Comparison of ENCODE assay signal across 26 mouse cellular contexts in genomic region chr4:155793730-155794129, GRCm38 (mm10). TPM values are rescaled to one million over a fixed set of nuclear protein-coding genes. Genes with fewer than 3 reads are reported as not detected.
DNase-seq lines count a peak whose midpoint lies in the region; ATAC-seq and TF ChIP-seq lines count a peak whose summit lies in the region.
"Had no signal": no experiment of that assay in that cellular context is flagged by ENCODE, and none has a peak within 500 bp of the region (broad histone marks: within the 10 kb centered on the region; RNA-seq: fewer than 3 reads in every experiment).

No protein-coding gene starts in this region.

- no peak overlapping the region for H3K4me3 ChIP-seq in heart, embryonic 16.5 days (ENCODE audit: low read length)
- H3K4me3 ChIP-seq in lung, embryonic 14.5 days (ENCODE audit: low read depth, low read length), result no peak overlapping the region
- no peak overlapping the region for H3K4me3 ChIP-seq in lung, postnatal 0 days (ENCODE audit: low read depth, low read length)
- H3K4me3 ChIP-seq in lung, embryonic 16.5 days (ENCODE audit: low read length), result no peak overlapping the region

- H3K4me1 ChIP-seq in heart, embryonic 16.5 days (ENCODE audit: control insufficient read depth, insufficient read depth, low read length), result no peaks in the 10 kb centered on the region
- H3K4me1 ChIP-seq in lung, embryonic 14.5 days (ENCODE audit: insufficient read depth), result no peaks in the 10 kb centered on the region
- H3K4me1 ChIP-seq in lung, postnatal 0 days (ENCODE audit: insufficient read depth, low read depth, low read length), result no peaks in the 10 kb centered on the region
- no peaks in the 10 kb centered on the region for H3K4me1 ChIP-seq in lung, embryonic 16.5 days (replicated peaks; ENCODE audit: control insufficient read depth, insufficient read depth, low read length)

- no peak overlapping the region for H3K27ac ChIP-seq in heart, embryonic 16.5 days (ENCODE audit: low read length)
- no peak overlapping the region for H3K27ac ChIP-seq in lung, embryonic 14.5 days (ENCODE audit: low read depth)
- H3K27ac ChIP-seq in lung, postnatal 0 days (ENCODE audit: low read length), result no peak overlapping the region
- no peak overlapping the region for H3K27ac ChIP-seq in lung, embryonic 16.5 days (ENCODE audit: low read length)

- H3K4me2 ChIP-seq in heart, embryonic 16.5 days (ENCODE audit: low read depth, low read length), result no peak overlapping the region
- no peak overlapping the region for H3K4me2 ChIP-seq in lung, embryonic 14.5 days
- no peak overlapping the region for H3K4me2 ChIP-seq in lung, postnatal 0 days (replicated peaks; ENCODE audit: low read depth, low read length)
- H3K4me2 ChIP-seq in lung, embryonic 16.5 days (ENCODE audit: low read depth, low read length), result no peak overlapping the region

- no peak overlapping the region for H3K9ac ChIP-seq in heart, embryonic 16.5 days (ENCODE audit: low read length)
- H3K9ac ChIP-seq in lung, embryonic 14.5 days, result no peak overlapping the region
- H3K9ac ChIP-seq in lung, postnatal 0 days (replicated peaks; ENCODE audit: low read depth), result no peak overlapping the region
- no peak overlapping the region for H3K9ac ChIP-seq in lung, embryonic 16.5 days (ENCODE audit: low read length)

- ATAC-seq in heart, embryonic 16.5 days (replicated peaks; ENCODE audit: extremely low read depth, insufficient read depth, low FRiP score), result 0 out of 2 replicates have a peak, but pooled peaks have one; percentile 18
- ATAC-seq in lung, embryonic 14.5 days (ENCODE audit: insufficient read depth), result peak; percentile 56; the same call in 1 of the 2 replicates
- ATAC-seq in lung, postnatal 0 days, result no peak
- ATAC-seq in lung, embryonic 16.5 days (ENCODE audit: low read depth), result peak; percentile 47; the same call in 1 of the 2 replicates
- ATAC-seq: activated CD4-positive, CD25-positive, alpha-beta regulatory T cell, adult 4 months; CD4-positive, CD25-positive, alpha-beta regulatory T cell, adult 4 months; Patski had no signal

- 53% methylated on average over 2 of the region's 2 CpGs for WGBS in heart, embryonic 16.5 days
- WGBS in lung, embryonic 14.5 days, result 44% methylated on average over 2 of the region's 2 CpGs
- WGBS in lung, postnatal 0 days, result 26% methylated on average over 2 of the region's 2 CpGs
- WGBS in lung, embryonic 16.5 days, result 45% methylated on average over 2 of the region's 2 CpGs

- no peaks in the 10 kb centered on the region for H3K9me3 ChIP-seq in heart, embryonic 16.5 days (replicated peaks; ENCODE audit: control insufficient read depth, low read length)
- H3K9me3 ChIP-seq in lung, embryonic 14.5 days (ENCODE audit: low read depth, low read length), result no peaks in the 10 kb centered on the region
- H3K9me3 ChIP-seq in lung, postnatal 0 days (ENCODE audit: low read length), result no peaks in the 10 kb centered on the region
- no peaks in the 10 kb centered on the region for H3K9me3 ChIP-seq in lung, embryonic 16.5 days (ENCODE audit: control insufficient read depth, low read length)
- H3K9me3 ChIP-seq: G1E had no signal

- TF ChIP-seq EP300 in lung, postnatal 0 days (IDR thresholded peaks at IDR 0.05), result no peak

- peaks cover 2% of the 10 kb centered on the region; the same call in 1 of the 2 replicates for H3K27me3 ChIP-seq in heart, embryonic 16.5 days (ENCODE audit: control insufficient read depth, insufficient read depth, low read length)
- H3K27me3 ChIP-seq in lung, embryonic 14.5 days (ENCODE audit: insufficient read depth, low read length), result no peaks in the 10 kb centered on the region; the same call in 1 of the 2 replicates
- H3K27me3 ChIP-seq in lung, postnatal 0 days (replicated peaks; ENCODE audit: insufficient read depth, low read length), result no peaks in the 10 kb centered on the region
- no peaks in the 10 kb centered on the region; the same call in 1 of the 2 replicates for H3K27me3 ChIP-seq in lung, embryonic 16.5 days (ENCODE audit: control insufficient read depth, insufficient read depth, low read depth, low read length)

- DNase-seq in heart, adult 11 months, result peak; percentile 72
- DNase-seq in heart, postnatal 10 days, result no peak
- DNase-seq in heart, adult 18-20 months, result no peak
- peak; percentile 42 for DNase-seq in lung, embryonic 14.5 days
- no peak for DNase-seq in lung, postnatal 0 days (ENCODE audit: low spot score)
- DNase-seq in lung, postnatal 10 days, result no peak
- DNase-seq: adrenal gland, adult 2 months; adrenal gland, adult 8-10 months; adrenal gland, postnatal 10 days; adrenal gland, postnatal 14 days; adrenal gland, postnatal 25 days; adrenal gland, postnatal 36 days; B cell, adult 2 months; cerebellum, adult 11 months; cerebellum, adult 11-12 months had no signal

- TF ChIP-seq CTCF in lung, embryonic 14.5 days (IDR thresholded peaks at IDR 0.05; ENCODE audit: low read depth), result no peak
- TF ChIP-seq CTCF in lung, postnatal 0 days (IDR thresholded peaks at IDR 0.05), result no peak

- intact Hi-C loops in heart, postnatal 10 days (cut with DNase I), result no loop called here

- H3K36me3 ChIP-seq in heart, embryonic 16.5 days (ENCODE audit: control insufficient read depth, insufficient read depth), result no peaks in the 10 kb centered on the region
- H3K36me3 ChIP-seq in lung, embryonic 14.5 days (ENCODE audit: insufficient read depth), result no peaks in the 10 kb centered on the region
- no peaks in the 10 kb centered on the region for H3K36me3 ChIP-seq in lung, postnatal 0 days (ENCODE audit: insufficient read depth, low read length)
- no peaks in the 10 kb centered on the region for H3K36me3 ChIP-seq in lung, embryonic 16.5 days (ENCODE audit: control insufficient read depth, insufficient read depth, low read length)
- H3K36me3 ChIP-seq: G1E had no signal

RNA-seq across cellular contexts. Expression of gene Ankrd65, which starts 3.5 kb away (rescaled TPM):
- total RNA-seq in heart, postnatal 10 days (2021), result not detected
- polyA plus RNA-seq in heart, embryonic 16.5 days (2015; fragmentation: Nextera tagmentation; extraction: Ambion mirVana), result 0.30 TPM in 1 of 2 replicates, not detected in the other
- not detected for total RNA-seq in heart, adult 18-20 months (2021)
- not detected in 2 replicates for polyA plus RNA-seq in lung, embryonic 14.5 days (2014; fragmentation: Nextera tagmentation; extraction: Ambion mirVana)
- polyA plus RNA-seq in lung, postnatal 0 days (2015; fragmentation: Nextera tagmentation; extraction: Ambion mirVana), result 6.0 and 6.6 TPM in 2 replicates
- 0.69 and 1.0 TPM in 2 replicates for polyA plus RNA-seq in lung, embryonic 16.5 days (2015; fragmentation: Nextera tagmentation; extraction: Ambion mirVana)
- total RNA-seq: adrenal gland, adult 18-20 months; adrenal gland, adult 2 months; adrenal gland, adult 8-10 months; adrenal gland, postnatal 10 days; adrenal gland, postnatal 14 days; adrenal gland, postnatal 25 days; adrenal gland, postnatal 36 days; adrenal gland, postnatal 4 days; CH12.LX; G1E had no signal
- polyA plus RNA-seq: activated CD4-positive, CD25-positive, alpha-beta regulatory T cell, adult 4 months; brain, embryonic 14.5 days; C2C12; CD4-positive, CD25-positive, alpha-beta regulatory T cell, adult 4 months; G1E; Patski had no signal

RNA-seq across cellular contexts. Expression of gene Tmem88b, which starts 8.1 kb away (rescaled TPM):
- 1 to 10 TPM; 2.0 to 2.3 TPM for total RNA-seq in heart, postnatal 10 days (2021)
- polyA plus RNA-seq in heart, embryonic 16.5 days (2015; fragmentation: Nextera tagmentation; extraction: Ambion mirVana), result 1.4 and 1.8 TPM in 2 replicates
- total RNA-seq in heart, adult 18-20 months (2021), result under 1 TPM; 0.42 to 0.85 TPM
- polyA plus RNA-seq in lung, embryonic 14.5 days (2014; fragmentation: Nextera tagmentation; extraction: Ambion mirVana), result 0.12 and 0.15 TPM in 2 replicates
- 0.13 and 0.31 TPM in 2 replicates for polyA plus RNA-seq in lung, postnatal 0 days (2015; fragmentation: Nextera tagmentation; extraction: Ambion mirVana)
- 0.15 and 0.21 TPM in 2 replicates for polyA plus RNA-seq in lung, embryonic 16.5 days (2015; fragmentation: Nextera tagmentation; extraction: Ambion mirVana)
- polyA plus RNA-seq: CD4-positive, CD25-positive, alpha-beta regulatory T cell, adult 4 months; G1E had no signal

RNA-seq across cellular contexts. Expression of gene Mrpl20, which starts 8.9 kb away (rescaled TPM):
- total RNA-seq in heart, postnatal 10 days (2021), result 10 to 100 TPM; 77.2 to 83.5 TPM
- 133 and 138 TPM in 2 replicates for polyA plus RNA-seq in heart, embryonic 16.5 days (2015; fragmentation: Nextera tagmentation; extraction: Ambion mirVana)
- 10 to 100 TPM; 76.7 to 79.8 TPM for total RNA-seq in heart, adult 18-20 months (2021)
- polyA plus RNA-seq in lung, embryonic 14.5 days (2014; fragmentation: Nextera tagmentation; extraction: Ambion mirVana), result 226 and 231 TPM in 2 replicates
- 164 and 186 TPM in 2 replicates for polyA plus RNA-seq in lung, postnatal 0 days (2015; fragmentation: Nextera tagmentation; extraction: Ambion mirVana)
- 177 and 194 TPM in 2 replicates for polyA plus RNA-seq in lung, embryonic 16.5 days (2015; fragmentation: Nextera tagmentation; extraction: Ambion mirVana)

RNA-seq across cellular contexts. Expression of gene Ccnl2, which starts 18.6 kb away (rescaled TPM):
- total RNA-seq in heart, postnatal 10 days (2021), result 10 to 100 TPM; 49.9 to 50.6 TPM
- 126 and 129 TPM in 2 replicates for polyA plus RNA-seq in heart, embryonic 16.5 days (2015; fragmentation: Nextera tagmentation; extraction: Ambion mirVana)
- total RNA-seq in heart, adult 18-20 months (2021), result 10 to 100 TPM; 17.9 to 25.7 TPM
- 172 and 174 TPM in 2 replicates for polyA plus RNA-seq in lung, embryonic 14.5 days (2014; fragmentation: Nextera tagmentation; extraction: Ambion mirVana)
- 110 and 122 TPM in 2 replicates for polyA plus RNA-seq in lung, postnatal 0 days (2015; fragmentation: Nextera tagmentation; extraction: Ambion mirVana)
- polyA plus RNA-seq in lung, embryonic 16.5 days (2015; fragmentation: Nextera tagmentation; extraction: Ambion mirVana), result 179 and 185 TPM in 2 replicates

RNA-seq across cellular contexts. Expression of gene Vwa1, which starts 19.2 kb away (rescaled TPM):
- 10 to 100 TPM; 14.0 to 15.8 TPM for total RNA-seq in heart, postnatal 10 days (2021)
- 8.3 and 8.7 TPM in 2 replicates for polyA plus RNA-seq in heart, embryonic 16.5 days (2015; fragmentation: Nextera tagmentation; extraction: Ambion mirVana)
- total RNA-seq in heart, adult 18-20 months (2021), result 10 to 100 TPM in 1 of 2 experiments, 1 to 10 TPM in 1; 7.1 to 14.6 TPM
- 8.7 and 8.9 TPM in 2 replicates for polyA plus RNA-seq in lung, embryonic 14.5 days (2014; fragmentation: Nextera tagmentation; extraction: Ambion mirVana)
- polyA plus RNA-seq in lung, postnatal 0 days (2015; fragmentation: Nextera tagmentation; extraction: Ambion mirVana), result 6.5 and 7.0 TPM in 2 replicates
- 7.5 and 8.6 TPM in 2 replicates for polyA plus RNA-seq in lung, embryonic 16.5 days (2015; fragmentation: Nextera tagmentation; extraction: Ambion mirVana)

Comparison
In these comparisons a context has a peak if more than half of its experiments do, and no peak if none do; other contexts are left out.
1. DNase-seq: peak in heart, adult 11 months (single experiment) and lung, embryonic 14.5 days (single experiment); none in heart, postnatal 10 days (0 of 2), heart, adult 18-20 months (0 of 2), lung, postnatal 0 days (single experiment) and lung, postnatal 10 days (single experiment).